Comparison of ENCODE assay signal across 10 mouse cellular contexts in the genomic region with DNA sequence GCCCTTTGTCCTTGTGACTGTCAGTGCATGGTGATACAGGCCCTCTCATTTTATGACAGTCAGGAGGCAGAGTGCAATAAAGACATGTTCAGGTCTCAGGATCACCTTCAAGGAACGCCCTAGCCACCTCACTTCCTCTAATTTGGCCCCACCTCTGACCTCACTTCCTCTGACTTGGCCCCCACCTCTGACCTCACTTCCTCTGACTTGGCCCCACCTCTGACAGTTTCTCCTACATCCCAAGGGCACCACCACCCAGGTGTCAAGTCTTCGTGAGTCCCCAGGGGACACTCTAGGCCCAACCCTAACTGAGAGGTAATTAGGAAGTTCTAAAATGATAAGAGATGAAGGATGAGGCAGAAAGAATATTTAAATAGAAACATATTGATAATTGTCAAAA.
"Had no signal": no experiment of that assay in that cellular context is flagged by ENCODE, and none has a peak within 500 bp of the region (broad histone marks: within the 10 kb centered on the region; RNA-seq: fewer than 3 reads in every experiment).

No protein-coding gene starts in this region.

- ATAC-seq: lung, postnatal 0 days; midbrain, embryonic 15.5 days had no signal

- DNase-seq: kidney, postnatal 10 days; kidney, postnatal 36 days; layer of hippocampus, postnatal 36 days; liver, embryonic 13.5 days; lung, embryonic 14.5 days; retina, postnatal 1 day; thymus, adult 18-20 months; thymus, postnatal 36 days had no signal
